Mouse (Mus musculus) midbrain, embryonic 11.5 days (tissue): ENCODE measurements at regions not wholly inside any gene's neighbourhood (a gene's known extent, or its start where the extent isn't known, plus 50 kb on each side); places are given as distances from the start of the nearest gene placed in this dataset.
A peak's percentile ranks its signal among the peaks of the same experiment; 100 is the strongest.

Source experiments
- ATAC-seq: fragments of 200-750 bp; cut with Nextera tagmentation; 2 replicates; pipeline ENCODE4 v1.8.0; 2017; ENCODE audit warnings: moderate TSS enrichment, moderate library complexity; ENCODE audit not compliant: low FRiP score
- DNase-seq: peaks from one replicate; pipeline ENCODE4 v3.0.0; 2015; ENCODE audit warnings: low spot score; ENCODE audit errors: missing footprints
- H3K27ac ChIP-seq: fragments of 300-500 bp; sonication (generic); 2 replicates; pipeline ENCODE4 v1.5.1; 2014; ENCODE audit warnings: low read depth, low read length
- H3K27me3 ChIP-seq: fragments of 300-500 bp; sonication (generic); 2 replicates; pipeline ENCODE4 v1.6.1; 2014; ENCODE audit warnings: mild to moderate bottlenecking, low read length, moderate library complexity, mixed read lengths; ENCODE audit not compliant: control insufficient read depth, insufficient read depth
- H3K36me3 ChIP-seq: fragments of 300-500 bp; sonication (generic); 2 replicates; pipeline ENCODE4 v1.6.1; 2014; ENCODE audit warnings: mild to moderate bottlenecking, low read length, moderate library complexity, mixed read lengths; ENCODE audit not compliant: control insufficient read depth, insufficient read depth
- H3K4me1 ChIP-seq: fragments of 300-500 bp; sonication (generic); 2 replicates; pipeline ENCODE4 v1.6.1; 2014; ENCODE audit warnings: low read length; ENCODE audit not compliant: control insufficient read depth, insufficient read depth
- H3K4me2 ChIP-seq: fragments of 300-500 bp; sonication (generic); 2 replicates; pipeline ENCODE4 v1.6.1; 2014; ENCODE audit warnings: mild to moderate bottlenecking, moderate library complexity
- H3K4me3 ChIP-seq: fragments of 300-500 bp; sonication (generic); 2 replicates; pipeline ENCODE4 v1.5.1; 2014; ENCODE audit warnings: low read depth, low read length
- H3K9ac ChIP-seq: fragments of 300-500 bp; sonication (generic); 2 replicates; pipeline ENCODE4 v1.6.1; 2014; ENCODE audit warnings: low read length
- H3K9me3 ChIP-seq: fragments of 300-500 bp; sonication (generic); 2 replicates; pipeline ENCODE4 v1.6.1; 2016; ENCODE audit warnings: low read length; ENCODE audit not compliant: control insufficient read depth
- WGBS: fragments of 180-500 bp; shearing (Covaris S2); extraction: QIAGEN DNeasy Blood & Tissue Kit; methylation state at CpG from one replicate; pipeline ENCODE4 v1.1.7; 2014; 5-methylcytosine and 5-hydroxymethylcytosine counted together

DNA sequence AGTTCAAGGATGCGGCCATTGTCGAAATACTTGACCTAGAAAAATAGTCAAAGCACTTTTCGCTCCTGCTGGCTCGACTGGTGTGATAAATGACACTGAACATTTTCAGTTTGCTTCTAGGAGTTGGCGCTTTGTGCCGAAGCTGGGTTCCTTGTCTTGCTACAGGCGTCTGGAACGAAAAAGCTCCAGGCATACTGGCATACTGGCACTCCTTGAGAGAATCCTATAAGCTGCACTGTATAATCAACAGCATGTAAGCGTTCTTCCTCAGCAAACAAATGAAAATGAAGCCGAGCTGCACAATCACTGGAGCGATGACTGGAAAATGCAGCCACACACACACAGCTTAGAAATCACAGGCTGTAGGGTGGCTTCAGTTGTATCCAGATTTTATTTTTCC, 464.9 kb upstream of the Gm10295 start:
- no peak overlapping the region for H3K4me2 ChIP-seq
- DNase-seq, result no peak
- H3K9ac ChIP-seq, result no peak overlapping the region
- ATAC-seq, result no peak
- no peaks in the 10 kb centered on the region for H3K27me3 ChIP-seq
- 86% methylated on average over 11 of the region's 11 CpGs for WGBS
- no peaks in the 10 kb centered on the region for H3K36me3 ChIP-seq
- no peaks in the 10 kb centered on the region for H3K9me3 ChIP-seq
- H3K4me1 ChIP-seq, result no peaks in the 10 kb centered on the region
- no peak overlapping the region for H3K27ac ChIP-seq
- H3K4me3 ChIP-seq, result no peak overlapping the region

DNA sequence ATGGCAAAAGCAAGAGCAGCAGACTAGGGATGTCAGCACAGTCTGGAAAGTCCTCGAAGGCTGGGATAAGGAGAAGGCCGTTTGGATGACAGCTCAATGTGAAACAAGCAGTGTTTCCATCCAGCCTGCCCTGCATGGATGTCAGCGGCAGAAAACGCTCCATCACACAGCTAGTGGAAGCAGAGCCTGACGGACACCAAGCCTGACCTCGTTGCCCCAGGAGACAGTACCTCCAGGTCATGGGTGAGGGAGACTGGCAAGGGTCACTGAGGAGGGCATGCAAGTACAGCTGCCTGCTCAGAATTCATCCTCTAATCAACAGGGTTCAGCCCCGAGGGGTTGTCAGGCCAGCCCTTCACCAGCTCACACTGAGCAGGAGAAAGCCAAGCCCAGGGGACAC, 442.9 kb upstream of the Gm10295 start:
- Histone ChIP-seq H3K36me3 (no peaks in the 10 kb centered on the region), H3K4me3 (no peak overlapping the region), H3K9me3 (no peaks in the 10 kb centered on the region), H3K4me1 (no peaks in the 10 kb centered on the region), H3K27ac (no peak overlapping the region), H3K9ac (no peak overlapping the region), H3K27me3 (no peaks in the 10 kb centered on the region), H3K4me2 (no peak overlapping the region)
- no peak for ATAC-seq
- DNase-seq, result peak; percentile 86
- WGBS, result 40% methylated on average over 7 of the region's 7 CpGs

DNA sequence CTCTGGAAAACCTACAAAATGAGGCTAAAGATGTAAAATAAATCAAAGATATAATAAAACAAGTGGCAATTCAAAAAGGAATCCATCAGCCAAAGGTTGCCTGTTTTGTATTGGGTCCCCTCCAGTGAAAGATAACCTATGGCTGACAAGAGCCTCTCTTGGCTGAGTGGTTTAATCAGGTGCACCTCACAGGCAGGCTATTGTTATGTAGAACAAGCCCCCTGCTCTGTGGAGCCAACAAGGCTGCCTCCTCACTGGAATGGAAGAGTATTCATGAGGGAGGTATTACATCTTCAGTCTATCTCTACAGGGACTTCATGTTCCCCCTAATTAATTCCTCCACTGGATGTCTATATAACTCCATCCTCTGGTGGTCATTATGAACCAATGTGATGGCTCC, 437.1 kb upstream of the Gm10295 start:
- H3K4me1 ChIP-seq, result no peaks in the 10 kb centered on the region
- ATAC-seq, result no peak

GRCm38 (mm10) chr7:71782496-71782895, 431.2 kb upstream of the Gm10295 start:
- H3K4me3 ChIP-seq, result no peak overlapping the region
- no peak overlapping the region for H3K9ac ChIP-seq
- ATAC-seq (no peak), DNase-seq (peak; percentile 8)
- H3K27me3 ChIP-seq, result no peaks in the 10 kb centered on the region
- H3K36me3 ChIP-seq, result no peaks in the 10 kb centered on the region
- 89% methylated on average over 4 of the region's 4 CpGs for WGBS
- H3K4me1 ChIP-seq, result no peaks in the 10 kb centered on the region
- H3K4me2 ChIP-seq, result no peak overlapping the region
- no peaks in the 10 kb centered on the region for H3K9me3 ChIP-seq
- H3K27ac ChIP-seq, result no peak overlapping the region

More for the DNA sequence above, 437.1 kb upstream of the Gm10295 start:
- H3K9ac ChIP-seq, result no peak overlapping the region
- H3K36me3 ChIP-seq, result no peaks in the 10 kb centered on the region
- no peak overlapping the region for H3K4me2 ChIP-seq
- H3K9me3 ChIP-seq, result no peaks in the 10 kb centered on the region
- peak; percentile 62 for DNase-seq
- no peak overlapping the region for H3K27ac ChIP-seq
- no peak overlapping the region for H3K4me3 ChIP-seq
- no peaks in the 10 kb centered on the region for H3K27me3 ChIP-seq

- ATAC-seq, result no peak
- no peaks in the 10 kb centered on the region for H3K4me1 ChIP-seq
- DNase-seq, result no peak
- H3K27me3 ChIP-seq, result no peaks in the 10 kb centered on the region
- H3K9ac ChIP-seq, result no peak overlapping the region
- H3K36me3 ChIP-seq, result no peaks in the 10 kb centered on the region
- H3K4me3 ChIP-seq, result no peak overlapping the region
- H3K27ac ChIP-seq, result no peak overlapping the region
- 87% methylated on average over 5 of the region's 5 CpGs for WGBS
- H3K4me2 ChIP-seq, result no peak overlapping the region
- H3K9me3 ChIP-seq, result no peaks in the 10 kb centered on the region
These were observed 398.6 kb upstream of the Gm10295 start for GRCm38 (mm10) chr7:71749886-71750285.

DNA sequence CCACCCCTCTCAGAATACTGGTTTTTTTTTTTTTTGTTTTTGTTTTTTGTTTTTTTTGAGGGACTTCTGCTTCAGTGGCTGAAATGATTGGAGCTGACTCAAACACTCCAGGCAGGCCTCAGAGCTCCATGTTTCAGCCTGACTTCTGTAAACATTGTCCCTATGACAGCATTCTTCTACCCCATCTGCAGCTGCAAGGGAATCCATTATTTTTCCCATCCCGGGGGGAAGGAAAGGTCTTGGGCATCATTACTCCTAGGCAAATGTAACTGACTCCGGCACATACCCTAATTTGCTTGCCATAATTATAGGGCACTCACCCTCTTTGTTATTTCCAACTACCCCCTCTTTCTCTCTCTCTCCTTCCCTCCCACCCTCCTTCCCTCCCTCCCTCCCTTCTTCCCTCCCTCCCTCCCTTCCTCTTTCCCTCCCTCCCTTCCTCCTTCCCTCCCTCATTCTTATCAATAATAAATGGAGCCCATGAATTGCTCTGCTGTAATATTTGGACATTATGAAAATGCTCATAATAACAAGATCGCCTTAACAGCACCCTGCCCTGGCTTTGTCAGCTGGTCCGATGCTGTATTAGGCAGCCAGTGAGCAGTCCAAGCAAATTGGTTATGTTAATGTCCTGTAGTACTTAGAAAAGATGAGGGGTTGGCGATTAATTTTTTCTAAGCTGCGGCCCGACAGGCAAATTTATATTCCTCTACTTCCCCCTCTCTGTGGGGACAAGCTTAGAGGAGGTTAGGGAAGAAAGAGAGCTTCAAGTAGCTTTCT, 395.0 kb upstream of the Gm10295 start:
- Histone ChIP-seq H3K27ac (no peak overlapping the region), H3K4me3 (no peak overlapping the region), H3K27me3 (no peaks in the 10 kb centered on the region), H3K9ac (no peak overlapping the region), H3K9me3 (no peaks in the 10 kb centered on the region), H3K4me1 (no peaks in the 10 kb centered on the region), H3K4me2 (no peak overlapping the region), H3K36me3 (no peaks in the 10 kb centered on the region)
- 81% methylated on average over 7 of the region's 7 CpGs for WGBS
- DNase-seq, result no peak
- ATAC-seq, result no peak; the same call in 1 of the 2 replicates

GRCm38 (mm10) chr7:71728509-71728908, 377.2 kb upstream of the Gm10295 start:
- Histone ChIP-seq H3K9me3 (no peaks in the 10 kb centered on the region), H3K27me3 (no peaks in the 10 kb centered on the region)

DNA sequence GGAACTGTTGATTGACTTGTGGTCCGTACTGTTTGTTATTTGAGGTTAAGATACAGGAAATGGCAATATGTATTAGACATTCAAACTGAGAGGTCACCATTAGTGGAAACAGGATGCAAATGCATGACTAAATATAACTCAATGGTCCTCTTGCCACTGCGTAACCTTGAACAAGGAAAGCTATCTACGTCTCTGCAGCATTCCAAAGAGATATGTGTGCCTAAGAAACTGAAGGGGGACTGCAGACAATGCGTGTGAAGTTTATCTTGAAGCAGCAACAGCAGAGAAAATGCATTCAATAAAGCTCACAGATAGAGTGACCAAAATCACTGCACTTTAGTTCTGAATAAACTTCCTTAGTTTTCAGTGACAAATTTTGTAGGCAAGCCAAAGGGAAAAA, 356.9 kb upstream of the Gm10295 start:
- WGBS, result 83% methylated on average over 4 of the region's 4 CpGs
- ATAC-seq (no peak), DNase-seq (peak; percentile 61)
- Histone ChIP-seq H3K9ac (no peak overlapping the region), H3K9me3 (no peaks in the 10 kb centered on the region), H3K4me2 (no peak overlapping the region), H3K4me1 (no peaks in the 10 kb centered on the region), H3K36me3 (no peaks in the 10 kb centered on the region), H3K27ac (no peak overlapping the region), H3K27me3 (no peaks in the 10 kb centered on the region; the same call in 1 of the 2 replicates), H3K4me3 (no peak overlapping the region)

More at GRCm38 (mm10) chr7:71728509-71728908, 377.2 kb upstream of the Gm10295 start:
- Histone ChIP-seq H3K4me2 (no peak overlapping the region), H3K9ac (no peak overlapping the region), H3K4me3 (no peak overlapping the region), H3K4me1 (no peaks in the 10 kb centered on the region), H3K36me3 (no peaks in the 10 kb centered on the region), H3K27ac (no peak overlapping the region)
- ATAC-seq (no peak), DNase-seq (no peak)

DNA sequence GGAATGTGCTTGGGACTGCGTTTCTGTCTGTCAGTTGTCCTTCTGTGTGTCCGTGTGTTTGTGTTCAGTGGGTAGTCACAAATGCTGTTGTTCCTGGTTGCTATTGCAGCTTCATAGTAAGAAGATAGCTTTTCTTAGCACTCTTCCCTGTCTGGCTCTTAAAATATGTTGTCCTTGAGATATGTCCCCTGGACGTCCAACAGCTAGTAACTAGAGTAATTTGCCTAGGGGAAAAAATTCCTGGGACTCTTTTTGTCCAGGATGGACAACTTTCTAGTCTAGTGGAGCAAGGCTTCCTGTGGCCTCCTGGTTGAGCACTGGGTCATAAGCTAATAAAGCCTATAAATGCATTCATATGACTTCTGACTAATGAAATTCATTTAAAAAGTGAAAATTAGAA, 354.9 kb upstream of the Gm10295 start:
- H3K4me1 ChIP-seq, result no peaks in the 10 kb centered on the region
- DNase-seq (peak; percentile 92), ATAC-seq (peak; percentile 3; the same call in 1 of the 2 replicates)
- H3K36me3 ChIP-seq, result no peaks in the 10 kb centered on the region
- no peak overlapping the region; the same call in 1 of the 2 replicates for H3K4me2 ChIP-seq
- 58% methylated on average over 3 of the region's 3 CpGs for WGBS
- H3K4me3 ChIP-seq, result no peak overlapping the region
- H3K9ac ChIP-seq, result no peak overlapping the region
- no peaks in the 10 kb centered on the region for H3K9me3 ChIP-seq
- no peak overlapping the region for H3K27ac ChIP-seq
- no peaks in the 10 kb centered on the region; the same call in 1 of the 2 replicates for H3K27me3 ChIP-seq
